Mouse (Mus musculus) bone marrow macrophage, adult 2 months (primary cell): ENCODE data around the gene H2-Oa.

Experiments used
- CTCF ChIP-seq: IDR thresholded peaks from 2 replicates; pipeline ENCODE4 v1.5.1; 2012; ENCODE audit warnings: low read depth, mild to moderate bottlenecking, low read length, moderate library complexity
- POLR2A ChIP-seq: IDR thresholded peaks from 2 replicates; pipeline ENCODE4 v1.6.1; 2012; ENCODE audit warnings: mild to moderate bottlenecking, low read depth, low read length, borderline replicate concordance

- no peak for TF ChIP-seq CTCF
- no peak for TF ChIP-seq POLR2A
These were observed 12.7 kb downstream of the H2-Oa start for GRCm38 (mm10) chr17:34104804-34105203.
